Mouse (Mus musculus): Measurements from ENCODE around the gene Mrpl37. TPM values are rescaled to one million over a fixed set of nuclear protein-coding genes. Genes with fewer than 3 reads are reported as not detected.

Mrpl37 gene
- polyA plus RNA-seq, 1 experiment from 2014 or later: 76.1 TPM

DNA sequence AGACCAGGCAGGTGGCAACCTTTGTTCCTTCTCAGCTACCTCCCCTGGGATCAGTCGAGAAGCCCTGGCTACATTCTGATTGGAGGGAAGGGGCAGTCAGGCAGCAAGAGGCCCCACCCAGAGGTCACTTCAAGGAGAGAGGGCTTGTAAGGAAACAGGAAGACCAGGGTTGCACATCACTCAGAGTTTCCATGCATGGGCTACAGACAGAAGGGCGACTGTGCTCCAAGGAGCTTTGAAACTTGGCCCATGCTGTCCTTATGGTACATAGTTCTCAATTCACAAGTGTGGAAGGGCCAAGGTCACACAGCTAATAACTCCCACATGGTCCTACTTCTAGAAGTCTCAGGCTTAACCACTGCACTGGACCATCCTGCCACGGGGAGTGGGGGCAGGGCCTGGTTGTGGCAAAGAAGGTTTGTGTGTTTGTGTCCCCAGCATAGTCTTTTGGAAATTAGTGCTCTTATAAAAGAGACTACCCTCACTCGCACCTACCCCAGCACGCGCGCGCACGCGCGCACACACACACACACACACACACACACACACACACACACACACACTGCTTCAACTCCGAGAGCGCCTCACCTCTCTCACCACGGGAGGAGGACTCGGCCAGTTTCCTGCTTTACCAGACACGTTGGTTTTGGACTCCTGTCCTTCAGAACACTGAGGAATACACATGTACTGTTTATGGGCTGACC is 28.0 kb upstream of the Mrpl37 start:
- Histone ChIP-seq H3K27ac (replicated peaks) (no peak overlapping the region), H3K27me3 (no peaks in the 10 kb centered on the region), H3K36me3 (no peaks in the 10 kb centered on the region), H3K9me3 (no peaks in the 10 kb centered on the region), H3K4me1 (peaks cover 3% of the 10 kb centered on the region; the same call in 1 of the 2 replicates), H3K9ac (replicated peaks) (no peak overlapping the region), H3K4me2 (replicated peaks) (no peak overlapping the region), H3K4me3 (no peak overlapping the region)
- 82% methylated on average over 16 of the region's 16 CpGs for WGBS
- no peak for ATAC-seq (replicated peaks)

DNA sequence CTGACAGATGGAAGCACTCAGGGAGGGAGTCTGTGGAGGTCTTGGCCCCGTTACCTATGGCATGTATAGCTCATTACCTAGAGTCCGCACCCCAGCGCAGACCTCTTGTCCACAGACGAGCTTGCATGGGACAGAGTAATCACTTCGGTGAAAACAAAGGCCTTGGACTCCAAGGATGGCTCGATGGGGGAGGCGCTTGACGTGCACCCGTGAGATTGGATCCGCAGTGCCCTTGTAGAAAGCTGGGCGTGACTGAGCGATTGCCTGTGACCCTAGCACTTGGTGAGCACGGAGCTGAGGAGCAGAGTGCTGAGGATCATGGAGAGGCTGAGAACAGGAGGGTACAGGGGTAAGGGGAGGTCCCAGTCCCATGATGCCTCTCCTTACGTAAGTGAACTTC is 25.0 kb upstream of the Mrpl37 start:
- 83% methylated on average over 14 of the region's 14 CpGs for WGBS
- Histone ChIP-seq H3K4me3 (no peak overlapping the region), H3K36me3 (no peaks in the 10 kb centered on the region), H3K27ac (replicated peaks) (no peak overlapping the region), H3K27me3 (no peaks in the 10 kb centered on the region), H3K4me1 (peaks cover 3% of the 10 kb centered on the region; the same call in 1 of the 2 replicates), H3K9me3 (no peaks in the 10 kb centered on the region), H3K4me2 (replicated peaks) (no peak overlapping the region), H3K9ac (replicated peaks) (no peak overlapping the region)
- no peak for ATAC-seq (replicated peaks)

DNA sequence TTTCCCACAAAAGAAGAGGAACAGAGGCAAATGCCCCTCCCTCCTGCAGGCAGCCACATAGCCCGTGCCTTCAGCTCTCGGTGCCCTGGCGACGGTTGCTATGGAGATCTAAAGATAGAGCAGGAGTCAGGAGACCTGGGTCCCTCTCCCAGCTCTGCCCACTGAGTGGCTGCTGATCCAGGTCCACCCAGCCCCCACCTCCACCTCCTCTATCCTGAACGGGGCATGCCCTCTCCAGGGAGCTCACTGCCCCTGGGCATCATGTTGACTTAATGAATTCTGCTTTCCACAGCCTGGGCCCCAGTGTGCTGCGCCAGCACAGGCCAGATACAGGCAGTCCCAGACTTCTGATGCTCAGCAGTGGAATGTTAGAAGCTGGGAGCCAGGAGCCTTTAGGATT is 18.2 kb upstream of the Mrpl37 start:
- Histone ChIP-seq H3K9me3 (no peaks in the 10 kb centered on the region), H3K4me3 (no peak overlapping the region), H3K27me3 (no peaks in the 10 kb centered on the region), H3K36me3 (no peaks in the 10 kb centered on the region), H3K4me2 (replicated peaks) (no peak overlapping the region), H3K4me1 (peaks cover 11% of the 10 kb centered on the region), H3K9ac (replicated peaks) (no peak overlapping the region), H3K27ac (replicated peaks) (peak overlapping the region; percentile 65)
- WGBS: 2% methylated on average over 6 of the region's 6 CpGs
- ATAC-seq (replicated peaks): peak; percentile 91

DNA sequence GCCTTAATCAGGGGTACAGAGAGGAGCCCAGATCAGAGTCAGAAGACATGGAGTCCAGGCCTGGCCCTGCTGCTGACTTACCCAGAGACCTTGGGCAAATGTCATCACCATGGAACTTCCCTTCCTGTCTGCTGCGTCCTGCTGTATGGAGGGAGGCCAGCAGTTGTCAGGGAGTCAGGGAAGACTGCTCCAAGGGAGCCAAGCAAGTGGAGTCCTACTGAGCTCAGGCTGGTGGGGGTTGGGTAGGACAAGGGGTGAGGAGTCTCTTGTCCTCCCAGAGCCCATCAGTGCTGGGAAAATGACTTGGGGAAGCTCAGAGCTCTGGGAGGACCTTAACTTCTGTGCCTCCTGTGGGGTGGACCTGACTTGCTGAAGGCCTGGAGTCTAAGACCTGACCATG is 17.7 kb upstream of the Mrpl37 start:
- Histone ChIP-seq H3K9me3 (no peaks in the 10 kb centered on the region), H3K4me1 (peaks cover 11% of the 10 kb centered on the region), H3K4me2 (replicated peaks) (no peak overlapping the region), H3K4me3 (no peak overlapping the region), H3K27ac (replicated peaks) (peak overlapping the region; percentile 65), H3K9ac (replicated peaks) (no peak overlapping the region), H3K27me3 (no peaks in the 10 kb centered on the region), H3K36me3 (no peaks in the 10 kb centered on the region)
- 27% methylated on average over 1 of the region's 1 CpGs for WGBS
- ATAC-seq (replicated peaks): peak; percentile 16; the same call in 1 of the 2 replicates

DNA sequence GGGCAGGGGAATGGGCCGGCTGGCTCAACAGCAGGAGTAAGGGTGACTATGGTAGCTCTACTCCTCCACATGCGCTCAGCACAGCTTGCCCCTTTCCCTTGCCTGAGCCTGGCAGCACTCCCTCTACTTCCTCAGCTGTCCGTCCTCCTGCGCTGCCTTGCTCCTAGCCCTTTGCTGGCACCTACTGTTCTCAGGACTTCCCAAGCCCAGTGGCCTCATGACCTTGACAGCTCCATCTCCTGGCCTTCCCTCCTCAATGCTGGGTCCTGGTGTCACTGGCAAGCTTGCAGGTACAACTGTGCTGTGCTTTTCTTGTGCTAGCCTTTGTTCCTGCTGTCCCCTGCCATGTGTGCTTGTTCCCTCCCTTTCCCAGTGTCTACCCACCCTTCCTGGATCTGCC is 16.5 kb upstream of the Mrpl37 start:
- Histone ChIP-seq H3K4me2 (replicated peaks) (no peak overlapping the region), H3K27ac (replicated peaks) (no peak overlapping the region), H3K4me1 (peaks cover 11% of the 10 kb centered on the region), H3K9ac (replicated peaks) (no peak overlapping the region), H3K27me3 (no peaks in the 10 kb centered on the region), H3K36me3 (no peaks in the 10 kb centered on the region), H3K9me3 (no peaks in the 10 kb centered on the region), H3K4me3 (no peak overlapping the region)
- 96% methylated on average over 4 of the region's 4 CpGs for WGBS
- ATAC-seq (replicated peaks): no peak

DNA sequence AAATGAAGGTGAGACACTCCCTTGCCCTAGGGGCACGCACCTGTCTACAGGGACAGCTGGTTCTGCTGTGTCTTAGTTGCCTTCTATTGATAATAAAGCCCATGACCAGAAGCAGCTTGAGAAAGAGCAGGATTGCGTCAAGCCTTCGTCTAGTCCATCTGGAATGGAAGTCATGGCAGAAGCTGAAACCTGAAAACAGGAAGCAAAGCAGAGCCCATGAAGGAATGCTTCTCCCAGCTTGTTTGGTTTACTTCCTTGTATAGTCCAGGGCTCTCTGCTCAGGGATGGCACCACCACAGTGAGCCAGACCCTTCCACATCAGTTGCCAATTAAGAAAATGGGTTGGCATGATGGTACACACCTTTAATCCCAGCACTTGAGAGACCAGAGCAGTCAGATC is 15.5 kb upstream of the Mrpl37 start:
- Histone ChIP-seq H3K27ac (replicated peaks) (no peak overlapping the region), H3K4me2 (replicated peaks) (no peak overlapping the region), H3K9me3 (no peaks in the 10 kb centered on the region), H3K9ac (replicated peaks) (no peak overlapping the region), H3K4me1 (peaks cover 11% of the 10 kb centered on the region), H3K36me3 (no peaks in the 10 kb centered on the region), H3K4me3 (no peak overlapping the region), H3K27me3 (no peaks in the 10 kb centered on the region)
- ATAC-seq (replicated peaks): no peak
- 89% methylated on average over 3 of the region's 3 CpGs for WGBS

DNA sequence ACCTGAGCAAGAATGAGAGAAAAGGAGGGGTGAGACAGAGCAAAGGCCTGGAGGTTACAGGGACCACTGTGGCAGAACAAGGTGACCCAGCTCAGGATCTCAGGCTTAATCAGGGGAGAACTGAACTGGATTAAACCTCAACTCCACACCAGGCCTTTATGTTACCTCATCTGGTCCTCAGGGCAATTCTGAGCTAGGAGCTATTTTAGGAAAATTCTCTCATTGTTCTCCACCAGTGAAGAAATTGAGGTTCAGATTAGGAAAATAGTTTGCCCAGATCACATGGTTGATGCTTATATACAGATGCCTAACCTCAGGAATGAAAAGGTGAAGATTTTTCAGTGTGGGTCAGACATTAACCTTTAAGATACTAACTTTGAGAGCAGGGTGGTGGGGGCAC is 13.0 kb upstream of the Mrpl37 start:
- Histone ChIP-seq H3K4me1 (peaks cover 6% of the 10 kb centered on the region), H3K9ac (replicated peaks) (no peak overlapping the region), H3K27me3 (no peaks in the 10 kb centered on the region), H3K27ac (replicated peaks) (no peak overlapping the region), H3K9me3 (no peaks in the 10 kb centered on the region), H3K4me2 (replicated peaks) (no peak overlapping the region), H3K4me3 (no peak overlapping the region), H3K36me3 (no peaks in the 10 kb centered on the region)
- ATAC-seq (replicated peaks): no peak

DNA sequence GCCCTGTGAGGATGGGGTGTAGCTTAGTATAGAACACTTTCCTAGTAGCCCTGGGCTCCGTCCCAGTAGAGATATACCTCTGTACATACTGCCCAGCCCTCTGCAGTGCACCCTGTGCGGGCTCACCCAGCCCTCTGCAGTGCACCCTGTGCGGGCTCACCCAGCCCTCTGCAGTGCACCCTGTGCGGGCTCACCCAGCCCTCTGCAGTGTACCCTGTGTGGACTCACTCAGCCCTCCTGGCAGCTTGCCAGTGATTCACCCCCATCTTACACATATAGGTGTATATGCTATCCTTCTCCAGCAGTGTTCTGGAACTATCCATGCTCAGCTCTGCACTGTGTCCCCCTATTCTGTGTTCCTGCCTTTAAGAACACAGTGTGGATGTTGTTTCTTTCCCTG is 12.2 kb upstream of the Mrpl37 start:
- H3K27me3 ChIP-seq: no peaks in the 10 kb centered on the region
- H3K4me1 ChIP-seq: no peaks in the 10 kb centered on the region
- no peak overlapping the region for H3K27ac ChIP-seq (replicated peaks)
- WGBS: 90% methylated on average over 4 of the region's 4 CpGs
- H3K9ac ChIP-seq (replicated peaks): no peak overlapping the region
- H3K4me2 ChIP-seq (replicated peaks): no peak overlapping the region
- H3K9me3 ChIP-seq: no peaks in the 10 kb centered on the region
- no peaks in the 10 kb centered on the region for H3K36me3 ChIP-seq
- ATAC-seq (replicated peaks): peak; percentile 38; the same call in 1 of the 2 replicates
- H3K4me3 ChIP-seq: no peak overlapping the region

DNA sequence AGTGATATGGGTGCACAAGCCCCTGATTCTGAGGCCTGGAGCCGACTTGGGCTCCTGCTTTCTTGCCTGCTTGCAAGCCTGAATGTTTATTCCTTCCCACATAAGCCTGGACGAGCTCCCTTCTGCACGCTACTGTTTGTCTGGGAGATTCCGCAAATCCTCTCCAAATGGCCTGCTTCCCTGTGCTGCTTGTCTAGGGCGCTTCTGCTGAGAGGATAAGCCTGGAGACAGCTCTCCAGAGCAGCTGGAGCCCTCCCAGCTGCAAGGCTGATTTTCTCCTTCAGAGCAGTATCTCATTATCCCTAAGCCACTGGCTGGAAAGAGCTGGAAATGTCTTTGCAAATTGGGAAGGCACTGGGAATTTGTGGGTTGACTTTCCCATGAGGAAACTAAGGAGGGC is 8.8 kb upstream of the Mrpl37 start:
- ATAC-seq (replicated peaks): no peak

DNA sequence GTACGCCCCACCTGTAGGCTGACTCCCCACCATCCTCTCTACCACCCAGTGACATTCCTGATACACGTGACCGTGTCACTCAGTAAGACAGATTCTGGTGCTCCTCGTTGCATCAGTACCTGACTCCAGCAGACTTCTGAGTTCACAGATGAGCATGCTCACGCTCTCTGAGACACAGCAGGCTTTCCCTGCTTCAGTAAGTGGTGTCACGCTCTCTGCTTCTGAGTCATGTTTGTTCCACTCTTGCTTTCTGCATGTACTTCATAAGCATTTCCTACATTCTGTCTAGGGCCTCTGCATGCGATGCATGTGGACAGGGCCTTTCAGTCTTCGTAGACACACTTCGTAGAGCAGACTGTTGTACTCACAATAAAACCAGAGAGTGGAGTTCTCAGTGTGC is 5.7 kb upstream of the Mrpl37 start:
- Histone ChIP-seq H3K9ac (replicated peaks) (no peak overlapping the region), H3K4me2 (replicated peaks) (no peak overlapping the region), H3K27me3 (no peaks in the 10 kb centered on the region), H3K4me3 (no peak overlapping the region), H3K9me3 (no peaks in the 10 kb centered on the region), H3K27ac (replicated peaks) (no peak overlapping the region), H3K36me3 (no peaks in the 10 kb centered on the region), H3K4me1 (peaks cover 4% of the 10 kb centered on the region)
- 80% methylated on average over 9 of the region's 9 CpGs for WGBS
- ATAC-seq (replicated peaks): no peak

More for the DNA sequence above, 8.8 kb upstream of the Mrpl37 start:
- Histone ChIP-seq H3K4me2 (replicated peaks) (no peak overlapping the region), H3K4me3 (no peak overlapping the region), H3K27me3 (no peaks in the 10 kb centered on the region), H3K9me3 (no peaks in the 10 kb centered on the region), H3K27ac (replicated peaks) (no peak overlapping the region), H3K4me1 (no peaks in the 10 kb centered on the region), H3K36me3 (no peaks in the 10 kb centered on the region), H3K9ac (replicated peaks) (no peak overlapping the region)
- 50% methylated on average over 5 of the region's 5 CpGs for WGBS

DNA sequence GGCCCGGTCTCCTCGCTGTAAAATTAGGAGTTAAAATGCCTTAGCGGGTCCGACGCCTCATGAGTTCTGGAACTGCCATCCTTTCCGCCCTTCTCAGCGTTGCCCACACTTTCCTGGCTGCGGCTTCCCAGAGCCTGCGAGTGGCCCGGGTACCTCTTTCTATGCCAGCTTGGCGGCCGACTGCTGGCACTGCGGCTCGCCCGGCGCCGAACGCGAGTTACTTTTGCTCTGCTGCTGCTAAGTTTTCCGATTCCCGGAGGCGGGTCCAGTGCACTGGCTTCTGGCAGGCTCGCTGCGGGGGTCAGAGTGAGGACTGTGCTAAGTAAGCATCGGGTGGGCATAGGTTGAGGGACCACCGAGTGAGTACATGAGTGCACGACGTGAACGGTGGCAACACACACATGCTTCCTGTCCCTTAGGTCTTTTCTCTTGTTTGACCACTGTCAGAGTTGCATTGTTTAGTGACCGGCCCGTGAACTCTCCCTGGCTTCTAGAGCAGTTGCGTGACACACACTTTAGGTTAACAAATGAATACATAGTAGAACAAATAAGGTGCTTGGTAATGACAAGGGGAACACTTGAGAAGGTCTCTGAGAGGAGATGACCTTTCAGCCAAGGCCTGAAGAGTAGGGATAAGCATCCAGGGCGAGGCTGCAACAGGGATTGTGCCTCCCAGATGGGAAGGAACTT is 628 bp upstream of the Mrpl37 start:
- Histone ChIP-seq H3K36me3 (peaks cover 17% of the 10 kb centered on the region), H3K9me3 (no peaks in the 10 kb centered on the region), H3K4me2 (replicated peaks) (peak overlapping the region; percentile 99), H3K4me3 (peak overlapping the region; percentile 85), H3K27me3 (no peaks in the 10 kb centered on the region), H3K27ac (replicated peaks) (0 out of 2 replicates have a peak overlapping the region, but pooled peaks have one; percentile 25), H3K9ac (replicated peaks) (peak overlapping the region; percentile 52), H3K4me1 (peaks cover 17% of the 10 kb centered on the region)
- WGBS: 3% methylated on average over 33 of the region's 33 CpGs
- ATAC-seq (replicated peaks): peak; percentile 57

DNA sequence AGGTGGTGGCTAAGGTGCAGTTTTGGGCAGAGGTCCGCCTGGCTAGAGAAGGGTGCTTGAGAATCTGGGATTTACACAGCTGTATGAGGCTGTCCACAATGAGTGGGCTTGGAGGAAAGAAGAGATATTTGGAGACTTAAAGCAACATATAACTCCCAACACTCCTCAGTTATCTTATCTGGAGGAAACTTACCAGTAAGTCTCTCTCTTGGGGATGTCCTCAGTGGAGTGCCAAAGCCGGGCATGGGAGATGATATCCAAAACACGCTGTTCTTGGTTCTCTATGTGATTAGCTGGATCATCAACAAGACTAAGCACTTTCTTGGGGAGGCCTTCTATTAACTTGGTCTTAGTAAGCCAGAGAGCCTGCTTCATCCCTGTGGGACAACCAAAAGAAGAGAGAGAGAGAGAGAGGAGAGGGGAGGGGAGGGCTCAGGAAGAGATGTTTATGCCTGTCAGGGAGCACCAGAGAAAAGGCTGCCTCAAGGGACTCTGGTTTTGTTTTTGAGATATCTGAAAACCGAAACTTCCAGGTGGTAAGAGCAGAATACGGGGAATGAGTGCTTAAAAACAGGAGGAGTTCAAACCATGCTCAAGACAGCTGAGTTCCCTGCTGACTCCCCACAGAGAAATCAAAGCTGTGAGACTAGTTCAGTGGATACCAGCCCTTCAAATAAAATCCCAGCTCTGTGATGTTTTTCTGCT is 2.1 kb downstream of the Mrpl37 start:
- Histone ChIP-seq H3K4me2 (replicated peaks) (no peak overlapping the region), H3K27me3 (no peaks in the 10 kb centered on the region), H3K36me3 (peaks cover 40% of the 10 kb centered on the region), H3K4me3 (no peak overlapping the region), H3K27ac (replicated peaks) (no peak overlapping the region), H3K9me3 (no peaks in the 10 kb centered on the region), H3K9ac (replicated peaks) (no peak overlapping the region), H3K4me1 (peaks cover 17% of the 10 kb centered on the region)
- 90% methylated on average over 5 of the region's 5 CpGs for WGBS
- ATAC-seq (replicated peaks): no peak
